Mouse (Mus musculus): ENCODE results near the gene Cntnap5a.

The Cntnap5a gene

GRCm38 (mm10) chr1:115684518-115685368, at the start of gene Cntnap5a:
TSS of gene Cntnap5a (plus strand) at chr1:115684756.
- DNase-seq (ENCODE audit: low read depth in 1 of 2, low spot score in 2 of 2): no peak

- DNase-seq (ENCODE audit: low read depth in 1 of 2, low spot score in 2 of 2): no peak
These were observed 37.6 kb upstream of the Cntnap5a start for GRCm38 (mm10) chr1:115646921-115647320.

GRCm38 (mm10) chr1:115658343-115659064, 26.1 kb upstream of the Cntnap5a start:
- DNase-seq (ENCODE audit: low read depth in 1 of 2, low spot score in 2 of 2): no peak

GRCm38 (mm10) chr1:115686494-115686893, 1.9 kb downstream of the Cntnap5a start:
- no peak for DNase-seq (ENCODE audit: low read depth in 1 of 2, low spot score in 2 of 2)

- no peak for DNase-seq (ENCODE audit: low read depth in 1 of 2, low spot score in 2 of 2)
These were observed 15.2 kb downstream of the Cntnap5a start for GRCm38 (mm10) chr1:115699798-115700197.

GRCm38 (mm10) chr1:115742556-115742955, 58.0 kb downstream of the Cntnap5a start:
- no peak for DNase-seq (ENCODE audit: low read depth in 1 of 2, low spot score in 2 of 2)

- no peak for DNase-seq (ENCODE audit: low read depth in 1 of 2, low spot score in 2 of 2)
These were observed 61.0 kb downstream of the Cntnap5a start for GRCm38 (mm10) chr1:115745569-115745968.

GRCm38 (mm10) chr1:115784737-115785136, 100.2 kb downstream of the Cntnap5a start:
- DNase-seq (ENCODE audit: low read depth in 1 of 2, low spot score in 2 of 2): no peak

- DNase-seq (ENCODE audit: low read depth in 1 of 2, low spot score in 2 of 2): no peak
These were observed 158.0 kb downstream of the Cntnap5a start for GRCm38 (mm10) chr1:115842591-115842990.

- DNase-seq (ENCODE audit: low read depth in 1 of 2, low spot score in 2 of 2): no peak
These were observed 163.0 kb downstream of the Cntnap5a start for GRCm38 (mm10) chr1:115847605-115848004.

GRCm38 (mm10) chr1:115852206-115852605, 167.7 kb downstream of the Cntnap5a start:
- DNase-seq (ENCODE audit: low read depth in 1 of 2, low spot score in 2 of 2): no peak

GRCm38 (mm10) chr1:115918396-115918795, 233.8 kb downstream of the Cntnap5a start:
- no peak for DNase-seq (ENCODE audit: low read depth in 1 of 2, low spot score in 2 of 2)

GRCm38 (mm10) chr1:115925953-115926665, 241.6 kb downstream of the Cntnap5a start:
- no peak for DNase-seq (ENCODE audit: low read depth in 1 of 2, low spot score in 2 of 2)

- no peak for DNase-seq (ENCODE audit: low read depth in 1 of 2, low spot score in 2 of 2)
These were observed 247.5 kb downstream of the Cntnap5a start for GRCm38 (mm10) chr1:115932045-115932444.

- DNase-seq (ENCODE audit: low read depth in 1 of 2, low spot score in 2 of 2): no peak
These were observed 261.3 kb downstream of the Cntnap5a start for GRCm38 (mm10) chr1:115945892-115946291.

GRCm38 (mm10) chr1:115956528-115956927, 272.0 kb downstream of the Cntnap5a start:
- DNase-seq (ENCODE audit: low read depth in 1 of 2, low spot score in 2 of 2): no peak

- DNase-seq (ENCODE audit: low read depth in 1 of 2, low spot score in 2 of 2): no peak
These were observed 280.5 kb downstream of the Cntnap5a start for GRCm38 (mm10) chr1:115964993-115965575.

GRCm38 (mm10) chr1:115990204-115990603, 305.6 kb downstream of the Cntnap5a start:
- DNase-seq (ENCODE audit: low read depth in 1 of 2, low spot score in 2 of 2): no peak

GRCm38 (mm10) chr1:116015768-116016167, 331.2 kb downstream of the Cntnap5a start:
- DNase-seq (ENCODE audit: low read depth in 1 of 2, low spot score in 2 of 2): no peak

GRCm38 (mm10) chr1:116029653-116030052, 345.1 kb downstream of the Cntnap5a start:
- no peak for DNase-seq (ENCODE audit: low read depth in 1 of 2, low spot score in 2 of 2)

GRCm38 (mm10) chr1:116035897-116036296, 351.3 kb downstream of the Cntnap5a start:
- DNase-seq (ENCODE audit: low read depth in 1 of 2, low spot score in 2 of 2): no peak

All from monocyte, adult 2 months (primary cell).